Mouse (Mus musculus): ENCODE measurements around the gene Crhr1.
"Not testable (repeated sequence)": the region's sequence is repeated elsewhere in the genome, so short reads cannot be mapped to it uniquely, and the experiment has no call there.

The Crhr1 gene

DNA sequence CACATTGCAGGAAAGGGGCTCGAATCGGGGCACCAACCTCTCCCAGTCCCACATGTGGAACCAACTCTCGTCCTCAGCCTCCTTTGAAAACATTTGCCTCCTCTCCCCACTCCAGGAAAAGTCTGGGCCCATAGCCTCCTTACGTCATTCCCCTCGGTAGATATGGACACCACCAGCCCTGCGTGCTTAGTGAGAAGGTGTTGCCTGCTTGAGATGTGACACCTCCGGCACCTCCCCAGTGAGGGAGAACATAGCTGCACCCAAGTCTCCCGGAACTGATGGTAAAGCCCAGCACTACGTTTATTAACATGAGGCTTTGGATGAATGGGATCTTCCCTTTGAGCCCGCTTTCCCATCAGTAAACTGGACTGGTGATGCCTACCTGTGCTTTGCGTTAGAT is 62.7 kb downstream of the Crhr1 start:
- no peak for DNase-seq (ENCODE audit: low read depth, low spot score)

DNA sequence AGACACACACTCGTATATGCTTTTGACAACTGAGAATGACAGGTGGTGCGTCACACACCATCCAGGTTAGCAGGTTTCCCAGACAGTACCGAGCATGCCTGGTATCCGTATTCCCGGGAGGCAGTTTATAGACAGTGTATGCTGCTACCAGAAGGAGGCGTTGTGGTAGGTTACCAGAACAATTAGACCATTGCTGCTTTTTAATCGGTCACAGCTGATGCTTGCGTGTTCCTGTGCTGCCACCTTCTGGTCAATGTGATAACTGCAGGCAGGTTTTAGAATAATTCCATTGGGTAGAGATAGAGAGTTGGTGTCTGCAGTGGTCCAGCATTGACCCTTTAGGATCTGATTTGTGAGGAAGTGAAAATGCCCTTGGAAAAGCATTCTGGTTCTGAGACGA is 63.1 kb downstream of the Crhr1 start:
- peak; percentile 58 for DNase-seq (ENCODE audit: low read depth, low spot score)

DNA sequence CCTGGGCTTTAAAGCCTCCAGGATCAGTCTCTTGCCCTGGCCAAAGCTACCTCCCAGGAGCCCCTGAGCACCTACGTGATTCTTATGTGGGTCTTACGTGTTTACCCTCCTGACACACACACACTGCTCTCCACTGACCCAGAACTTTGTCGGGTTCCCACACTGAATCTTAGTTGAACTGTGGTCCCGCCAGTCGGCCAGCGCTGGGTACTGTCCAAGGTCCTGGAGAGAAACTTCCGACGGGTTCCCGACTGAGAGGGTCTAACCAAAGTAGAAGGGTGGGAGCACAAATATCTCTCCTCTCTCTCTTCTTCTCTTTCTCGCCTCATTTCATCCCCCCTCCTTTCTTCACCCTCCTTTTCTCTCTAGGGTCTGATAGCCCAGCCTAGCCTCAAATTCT is 65.2 kb downstream of the Crhr1 start:
- DNase-seq (ENCODE audit: low read depth, low spot score): no peak

DNA sequence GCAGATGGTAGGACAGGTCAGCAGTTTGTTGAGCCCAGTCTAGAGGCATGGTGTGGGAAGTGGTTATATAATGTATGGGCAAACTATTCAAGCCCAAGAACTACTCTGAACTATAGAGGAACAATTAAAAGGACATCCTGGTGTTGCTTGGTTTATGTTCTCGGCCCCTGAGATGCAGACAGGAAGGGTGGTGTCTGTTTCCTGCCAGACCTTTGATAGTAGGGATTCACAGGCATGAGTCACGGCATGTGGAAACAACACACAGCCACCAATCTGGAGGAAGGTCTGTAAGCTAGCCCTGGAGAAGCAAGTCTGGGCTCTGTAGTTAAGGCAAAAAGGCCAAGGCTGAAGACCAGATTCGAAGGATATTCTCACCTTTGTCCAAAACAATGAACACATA is 70.6 kb downstream of the Crhr1 start:
- DNase-seq (ENCODE audit: low read depth, low spot score): no peak

DNA sequence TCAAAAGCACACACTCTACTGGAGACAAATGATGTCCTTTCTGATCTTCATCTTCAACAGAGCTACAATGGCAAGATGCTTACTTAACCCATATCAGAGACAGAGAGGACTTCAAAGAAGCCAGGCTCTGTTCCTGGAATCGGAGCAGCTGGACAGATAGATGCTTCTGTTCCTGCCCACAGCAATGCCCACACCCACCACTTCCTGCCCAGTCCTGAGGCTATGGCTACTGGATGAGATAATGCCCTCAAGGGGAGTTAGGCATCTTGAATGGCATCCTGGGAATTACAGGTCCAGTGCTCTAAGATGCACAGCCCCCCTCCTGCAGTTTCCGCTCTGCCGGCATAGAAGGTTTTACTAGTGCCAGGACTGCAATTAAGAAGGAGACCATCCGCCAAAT is 73.9 kb downstream of the Crhr1 start:
- DNase-seq (ENCODE audit: low read depth, low spot score): no peak

DNA sequence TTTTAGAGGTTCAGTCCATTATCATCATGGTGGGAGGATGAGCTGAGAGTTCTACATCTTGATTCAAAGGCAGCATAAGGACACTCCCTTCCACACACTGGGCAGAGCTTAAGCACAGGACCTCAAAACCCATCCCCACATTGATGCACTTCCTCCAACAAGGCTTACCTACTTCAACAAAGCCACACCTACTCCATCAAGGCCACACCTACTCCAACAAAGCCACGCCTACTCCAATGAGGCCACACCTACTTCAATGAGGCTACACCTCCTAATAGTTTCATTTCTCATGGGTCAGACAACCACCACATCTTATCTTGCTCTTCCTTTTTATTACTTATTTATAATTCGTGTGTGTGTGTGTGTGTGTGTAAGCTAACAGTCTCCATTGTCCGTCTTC is 76.4 kb downstream of the Crhr1 start:
- DNase-seq (ENCODE audit: low read depth, low spot score): no peak

DNA sequence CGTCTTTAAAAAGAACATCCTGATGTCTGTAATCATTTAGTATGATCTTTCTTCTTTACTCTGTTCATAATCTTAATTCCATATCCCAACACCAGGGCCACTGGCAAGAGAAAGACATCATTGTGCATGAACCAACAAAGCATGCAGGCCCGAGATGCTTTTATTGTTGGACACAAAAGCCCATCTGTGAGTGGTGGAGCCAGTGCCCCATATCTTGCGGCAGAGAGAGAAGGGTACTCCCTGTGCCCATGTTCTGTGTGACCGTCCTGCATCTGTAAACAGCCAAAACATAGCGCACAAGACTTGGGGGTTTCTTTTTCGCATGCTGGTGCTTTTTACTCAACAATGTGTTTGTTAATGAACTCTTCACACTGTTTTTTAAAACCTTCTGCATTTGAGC is 78.6 kb downstream of the Crhr1 start:
- DNase-seq (ENCODE audit: low read depth, low spot score): no peak

DNA sequence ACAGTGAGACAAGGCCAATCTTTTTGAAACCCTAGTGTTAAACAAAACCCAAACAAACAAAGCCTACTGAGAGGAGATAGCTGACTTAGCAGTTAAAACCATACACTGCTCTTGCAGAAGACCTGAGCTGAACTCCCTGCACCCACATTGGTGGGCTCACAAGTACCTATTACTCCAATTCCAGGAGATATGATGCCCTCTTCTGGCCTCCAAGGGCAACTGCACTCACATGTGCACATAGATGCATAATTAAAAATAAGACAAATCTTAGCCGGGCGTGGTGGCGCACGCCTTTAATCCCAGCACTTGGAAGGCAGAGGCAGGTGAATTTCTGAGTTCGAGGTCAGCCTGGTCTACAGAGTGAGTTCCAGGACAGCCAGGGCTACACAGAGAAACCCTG is 81.5 kb downstream of the Crhr1 start:
- DNase-seq (ENCODE audit: low read depth, low spot score): not testable (repeated sequence)

DNA sequence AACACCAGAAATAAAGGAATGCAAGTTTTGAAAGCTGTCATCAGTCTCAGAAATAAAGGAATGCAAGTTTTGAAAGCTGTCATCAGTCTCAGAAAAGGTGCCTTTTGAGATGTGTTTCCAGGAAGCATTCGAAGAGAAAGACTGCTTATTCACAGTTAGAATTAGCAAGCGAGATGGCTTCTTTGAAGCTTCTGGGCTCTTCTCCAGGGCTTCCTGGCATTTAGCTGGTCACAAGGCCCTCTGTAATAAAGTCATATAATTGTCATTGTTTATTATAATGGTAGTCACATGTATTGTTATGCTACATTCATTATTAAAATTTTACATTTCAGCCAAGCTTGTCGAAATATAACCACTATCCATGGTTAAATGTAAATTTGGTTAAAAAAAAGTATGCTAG is 85.4 kb downstream of the Crhr1 start:
- DNase-seq (ENCODE audit: low read depth, low spot score): no peak

DNA sequence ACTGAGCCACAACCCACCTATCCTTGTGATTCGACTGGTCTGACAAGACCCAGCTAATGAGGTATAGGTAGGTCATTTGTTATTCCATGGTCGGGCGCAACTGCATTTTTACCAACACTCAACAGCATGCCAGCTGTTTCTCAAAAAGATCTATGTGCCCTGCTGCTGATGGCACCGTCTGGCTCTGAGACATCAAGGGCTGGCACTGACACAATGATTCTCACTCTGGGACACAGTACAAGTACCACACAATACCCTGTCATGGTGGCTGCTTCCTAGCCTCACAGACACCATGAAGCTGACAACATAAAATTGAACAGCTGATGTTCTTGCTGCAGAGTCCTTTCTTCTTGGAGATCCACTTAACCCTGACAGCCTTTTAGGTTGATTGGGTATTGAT is 87.6 kb downstream of the Crhr1 start:
- no peak for DNase-seq (ENCODE audit: low read depth, low spot score)

DNA sequence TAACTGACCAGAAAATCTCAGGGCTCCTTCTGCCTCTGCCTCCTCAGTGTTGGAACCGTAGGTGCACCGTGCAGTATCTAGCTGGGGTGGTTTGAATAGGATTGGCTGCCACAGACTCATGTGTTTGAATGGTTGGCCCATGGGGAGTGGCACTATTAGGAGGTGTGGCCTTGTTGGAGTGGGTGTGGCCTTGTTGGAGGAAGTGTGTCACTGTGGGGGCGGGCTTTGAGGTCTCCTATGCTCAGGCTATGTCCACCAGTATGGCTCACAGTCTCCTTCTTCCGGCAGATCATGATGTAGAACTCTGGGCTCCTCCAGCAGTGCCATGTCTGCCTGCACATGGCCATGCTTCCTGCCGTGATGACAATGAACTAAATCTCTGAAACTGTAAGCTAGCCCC is 89.1 kb downstream of the Crhr1 start:
- DNase-seq (ENCODE audit: low read depth, low spot score): no peak

DNA sequence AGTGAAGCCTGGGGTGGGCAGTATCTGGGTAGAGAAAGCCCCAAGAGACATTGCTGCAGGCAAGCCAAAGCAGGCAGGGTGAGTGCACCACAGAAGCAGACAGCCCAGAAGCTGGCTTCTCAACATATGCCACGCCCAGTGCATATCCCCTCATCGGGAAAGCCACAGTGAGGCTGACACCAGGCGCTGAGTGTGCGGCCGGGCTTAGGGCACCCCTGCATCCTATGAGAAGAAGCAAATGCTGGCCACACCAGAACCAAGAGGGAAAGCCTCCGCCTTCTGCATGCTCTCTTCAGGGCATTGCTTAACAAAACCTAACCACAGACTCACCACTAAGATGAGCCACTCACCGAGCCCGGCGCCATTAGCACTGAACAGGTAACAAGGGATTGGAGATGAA is 90.6 kb downstream of the Crhr1 start:
- no peak for DNase-seq (ENCODE audit: low read depth, low spot score)

Measured in skeletal muscle tissue, adult 2 months (tissue).